Mouse (Mus musculus) E14TG2a.4 (cell line): ENCODE measurements around the gene Insl6.

Experiments used
- H3K27me3 ChIP-seq: 2 replicates; pipeline ENCODE4 v1.6.1; 2014; ENCODE audit warnings: low read length, control low read depth; ENCODE audit not compliant: insufficient read depth
- H3K36me3 ChIP-seq: 2 replicates; pipeline ENCODE4 v1.6.1; 2014; ENCODE audit warnings: low read length, control low read depth; ENCODE audit not compliant: insufficient read depth
- H3K4me1 ChIP-seq: replicated peaks from 2 replicates; pipeline ENCODE4 v1.6.1; 2014; ENCODE audit warnings: low read depth, low read length, control low read depth
- H3K4me3 ChIP-seq: replicated peaks from 2 replicates; pipeline ENCODE4 v1.5.1; 2014; ENCODE audit warnings: mild to moderate bottlenecking, low read length
- H3K9me3 ChIP-seq: 2 replicates; pipeline ENCODE4 v1.6.1; 2014; ENCODE audit warnings: low read length, control low read depth
- CTCF ChIP-seq: conservative IDR thresholded peaks from 2 replicates; pipeline ENCODE4 v1.5.1; 2014; ENCODE audit warnings: low read length
- NANOG ChIP-seq: IDR thresholded peaks from 2 replicates; pipeline ENCODE4 v1.6.1; 2014; ENCODE audit warnings: borderline replicate concordance, low read length, mixed read lengths
- POU5F1 ChIP-seq: IDR thresholded peaks from 2 replicates; pipeline ENCODE4 v1.6.1; 2014; ENCODE audit warnings: low read length, borderline replicate concordance

Insl6 gene

DNA sequence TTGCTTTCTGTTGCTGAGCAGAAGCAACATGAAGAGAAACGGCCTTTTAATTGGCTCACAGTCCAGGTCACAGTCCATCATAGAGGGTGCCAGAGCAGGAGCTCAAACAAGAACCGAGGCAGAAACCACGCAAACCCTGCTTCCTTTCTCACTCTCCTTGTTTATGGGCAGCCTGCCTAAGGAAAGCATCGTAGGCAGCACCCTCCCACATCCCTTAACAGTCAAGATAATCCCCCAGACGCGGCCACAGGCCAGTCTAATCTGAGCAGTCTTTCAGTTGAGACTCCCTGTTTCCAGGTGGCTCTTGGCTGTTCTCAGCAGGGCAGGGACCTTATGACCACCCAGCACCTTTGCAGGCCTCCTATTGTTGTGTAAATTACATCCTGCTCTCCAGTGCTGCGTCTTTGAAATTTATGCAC is 39.7 kb downstream of the Insl6 start:
- Histone ChIP-seq H3K9me3 (no peaks in the 10 kb centered on the region), H3K4me3 (peak overlapping the region; percentile 53), H3K27me3 (no peaks in the 10 kb centered on the region), H3K4me1 (peaks cover 34% of the 10 kb centered on the region), H3K36me3 (no peaks in the 10 kb centered on the region)
- TF ChIP-seq POU5F1 (peak; percentile 50; the same call in 1 of the 2 replicates), CTCF (no peak), NANOG (no peak)

DNA sequence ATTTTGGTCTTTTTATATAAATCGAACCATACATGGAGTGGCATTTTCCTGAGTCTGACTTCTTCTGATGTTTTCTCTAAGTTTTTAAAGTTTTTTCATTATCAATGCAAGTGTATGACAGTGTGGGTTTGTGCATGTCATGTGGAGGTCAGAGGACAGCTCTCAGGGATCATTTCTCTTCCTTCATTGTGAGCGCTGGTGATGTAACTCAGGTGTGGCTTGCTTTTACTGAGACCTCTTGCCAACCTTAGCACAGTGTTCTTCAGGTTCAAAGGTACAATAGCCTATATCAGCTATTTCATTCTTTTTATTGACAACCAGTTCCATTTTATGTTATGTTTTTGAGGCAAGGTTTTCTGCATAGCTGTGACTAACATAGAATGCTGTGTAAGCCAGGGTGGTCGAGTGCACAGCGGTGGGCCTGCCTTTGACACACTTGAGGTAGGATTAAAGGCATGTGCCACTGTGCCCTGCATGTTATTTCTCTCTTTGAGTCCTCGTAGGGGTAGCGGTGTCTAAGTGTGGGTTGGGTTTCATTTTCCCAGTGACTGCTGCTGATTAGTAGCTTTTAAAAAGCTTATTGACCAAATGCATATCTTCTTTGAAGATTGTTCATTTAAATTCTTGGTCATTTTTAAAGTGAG is 46.1 kb downstream of the Insl6 start:
- Histone ChIP-seq H3K4me3 (no peak overlapping the region), H3K27me3 (no peaks in the 10 kb centered on the region), H3K4me1 (peaks cover 5% of the 10 kb centered on the region; the same call in 1 of the 2 replicates), H3K36me3 (no peaks in the 10 kb centered on the region), H3K9me3 (no peaks in the 10 kb centered on the region)
- TF ChIP-seq NANOG, result no peak
- TF ChIP-seq CTCF, result no peak
- TF ChIP-seq POU5F1, result no peak

DNA sequence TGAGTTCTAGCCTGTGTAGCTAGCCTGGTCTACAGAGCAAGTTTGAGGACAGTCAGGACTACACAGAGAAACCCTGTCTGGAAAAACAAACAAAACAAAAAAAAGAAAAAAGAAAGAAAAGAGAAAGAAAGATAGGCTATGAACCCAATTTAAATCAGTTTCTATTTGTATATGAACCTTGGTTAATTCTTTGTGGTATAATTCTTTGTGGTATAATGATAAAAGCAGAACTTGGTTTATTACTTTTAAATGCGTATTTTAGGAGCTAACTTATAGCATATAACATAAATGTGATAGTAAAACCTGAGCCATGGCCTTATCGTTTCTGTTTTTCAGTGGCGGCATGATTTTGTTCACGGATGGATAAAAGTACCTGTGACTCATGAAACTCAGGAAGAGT is 48.7 kb downstream of the Insl6 start:
- H3K9me3 ChIP-seq, result no peaks in the 10 kb centered on the region
- TF ChIP-seq POU5F1 (no peak), NANOG (no peak), CTCF (no peak)
- no peaks in the 10 kb centered on the region for H3K36me3 ChIP-seq
- H3K4me3 ChIP-seq, result no peak overlapping the region
- no peaks in the 10 kb centered on the region for H3K27me3 ChIP-seq
- H3K4me1 ChIP-seq, result peaks cover 8% of the 10 kb centered on the region

DNA sequence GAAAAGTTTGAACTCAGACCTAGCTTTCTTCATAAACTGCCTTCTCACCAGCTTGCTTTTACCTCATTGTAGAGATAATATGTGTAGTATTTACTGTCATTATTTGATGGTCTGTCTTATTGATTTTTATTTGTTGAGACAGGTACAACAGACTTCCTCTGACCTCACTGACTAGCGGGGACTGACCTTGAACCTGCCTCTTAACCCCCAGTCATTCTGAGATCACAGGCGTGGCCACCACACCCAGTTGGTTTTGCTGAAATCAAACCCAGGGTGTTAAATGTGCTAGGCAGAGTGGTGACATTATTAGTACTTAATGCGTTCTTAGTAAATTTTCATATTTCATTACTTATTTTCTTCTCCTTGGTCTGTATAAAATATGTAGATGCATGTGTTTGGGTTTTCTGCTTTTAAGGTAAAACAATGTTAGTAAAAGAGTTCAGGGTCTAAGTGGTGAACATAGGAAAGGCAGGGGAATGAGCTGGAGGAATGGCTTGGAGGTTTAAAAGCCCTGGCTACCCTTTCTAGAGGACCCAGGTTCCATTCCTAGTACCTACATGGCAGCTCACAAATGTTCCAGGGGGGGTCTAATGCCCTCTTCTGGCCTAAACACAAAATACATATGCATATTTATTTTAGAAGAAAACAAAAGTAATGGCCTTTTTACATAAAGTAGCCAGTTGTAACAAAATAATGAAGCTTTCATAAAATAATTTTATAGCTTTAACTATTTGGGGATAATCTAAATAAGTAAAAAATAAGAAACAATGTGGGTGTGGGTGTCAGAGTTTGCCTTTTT is 52.9 kb downstream of the Insl6 start:
- peaks cover 30% of the 10 kb centered on the region for H3K4me1 ChIP-seq
- H3K9me3 ChIP-seq, result no peaks in the 10 kb centered on the region
- no peak overlapping the region for H3K4me3 ChIP-seq
- no peaks in the 10 kb centered on the region for H3K27me3 ChIP-seq
- H3K36me3 ChIP-seq, result no peaks in the 10 kb centered on the region
- TF ChIP-seq POU5F1, result no peak
- no peak for TF ChIP-seq NANOG
- TF ChIP-seq CTCF, result no peak
